Mouse (Mus musculus): ENCODE measurements at regions not wholly inside any gene's neighbourhood (a gene's known extent, or its start where the extent isn't known, plus 50 kb on each side); places are given as distances from the start of the nearest gene placed in this dataset.

DNA sequence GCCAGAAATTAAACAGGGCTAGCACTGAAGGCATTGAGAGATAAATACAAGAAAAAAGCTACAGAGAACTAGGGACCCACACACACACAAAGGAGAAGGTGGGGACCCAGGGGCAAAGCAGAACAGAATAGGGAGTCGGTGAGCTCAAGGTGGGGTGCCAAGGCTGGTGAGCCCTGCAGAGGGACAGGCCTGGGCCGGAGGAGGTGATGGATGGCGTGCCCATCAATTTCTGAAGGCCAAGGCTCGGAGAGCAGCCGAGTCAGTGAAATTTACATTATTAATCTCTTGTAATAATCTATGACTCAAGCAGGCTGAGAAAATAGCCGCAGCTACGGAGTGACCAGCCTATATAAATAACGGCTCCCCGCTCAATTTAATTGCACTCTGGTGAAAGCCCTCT is 218.5 kb upstream of the Mvb12b start:
- no peak for TF ChIP-seq CTCF (conservative IDR thresholded peaks at IDR 0.05; ENCODE audit: low read length)
- no peak for TF ChIP-seq NANOG (IDR thresholded peaks at IDR 0.05; ENCODE audit: borderline replicate concordance, low read length)

Measured in E14TG2a.4 (cell line).